Mouse (Mus musculus) heart, postnatal 0 days (tissue): ENCODE results near the gene Uqcc1.

Experiments used
- CTCF ChIP-seq: IDR thresholded peaks from 2 replicates; pipeline ENCODE4 v1.5.1; 2016; ENCODE audit warnings: antibody characterized with exemption, control low read depth, low read depth
- EP300 ChIP-seq: IDR thresholded peaks from 2 replicates; pipeline ENCODE4 v1.6.1; 2016; ENCODE audit warnings: antibody characterized with exemption, low read depth

- no peak for TF ChIP-seq CTCF
- TF ChIP-seq EP300 = no peak
These were observed 115.3 kb downstream of the Uqcc1 start for GRCm38 (mm10) chr2:155814829-155815228.
